Mouse (Mus musculus) testis, adult 2 months (tissue): ENCODE measurements at regions not wholly inside any gene's neighbourhood (a gene's known extent, or its start where the extent isn't known, plus 50 kb on each side); places are given as distances from the start of the nearest gene placed in this dataset.

ENCODE experiments used
- CTCF ChIP-seq: fragments of 200-500 bp; IDR thresholded peaks from 2 replicates; pipeline ENCODE4 v1.5.1; 2012; ENCODE audit warnings: low read depth, mild to moderate bottlenecking, inconsistent platforms, low read length, moderate library complexity; ENCODE audit not compliant: control insufficient read depth, insufficient read depth, insufficient replicate concordance
- POLR2A ChIP-seq: fragments of 200-500 bp; IDR thresholded peaks from 2 replicates; pipeline ENCODE4 v1.6.1; 2012; ENCODE audit warnings: low read depth, mild to moderate bottlenecking, inconsistent platforms, low read length, moderate library complexity; ENCODE audit not compliant: control insufficient read depth

DNA sequence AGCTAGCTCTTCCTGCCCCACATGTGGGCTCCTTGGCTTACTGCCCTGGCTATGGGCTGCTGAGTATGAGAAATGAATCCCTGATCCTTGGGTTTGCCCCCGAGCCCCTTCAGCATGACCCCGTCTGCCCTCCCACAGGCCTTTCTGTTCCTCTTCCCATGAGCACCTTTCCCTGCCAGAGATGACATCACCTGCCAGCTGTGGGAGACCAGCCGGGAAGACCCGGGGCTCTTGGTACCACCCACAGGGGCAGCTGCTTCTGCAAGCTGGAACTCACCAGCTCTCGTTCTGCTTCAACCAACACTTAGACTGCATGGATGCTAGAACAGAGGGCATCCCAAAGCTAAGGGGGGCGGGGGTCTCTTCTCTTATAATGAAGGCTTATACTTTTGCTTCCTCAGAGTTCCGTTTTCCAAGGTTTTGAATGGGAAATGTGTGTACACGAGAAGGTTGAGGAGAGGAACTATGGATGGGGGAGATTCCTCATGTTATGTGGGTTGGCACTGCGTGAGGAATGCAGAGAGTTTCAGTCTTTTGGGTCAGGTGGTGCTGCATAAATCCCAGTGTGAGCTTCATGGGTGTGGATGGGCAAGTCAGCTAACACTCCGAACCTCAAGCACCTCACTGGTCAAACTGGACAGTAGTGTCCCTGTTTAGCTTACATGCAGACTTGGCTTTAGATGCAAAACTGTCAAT is 100.2 kb upstream of the Pgrmc2 start:
- TF ChIP-seq POLR2A, result no peak
- TF ChIP-seq CTCF, result no peak
